Mouse (Mus musculus) liver, postnatal 0 days (tissue): Measurements from ENCODE around the gene Actr8. TPM values are rescaled to one million over a fixed set of nuclear protein-coding genes. Genes with fewer than 3 reads are reported as not detected.

Source experiments
- ATAC-seq: fragments of 200-750 bp; cut with Nextera tagmentation; 2 replicates; pipeline ENCODE4 v1.8.0; 2017; ENCODE audit warnings: mild to moderate bottlenecking, moderate library complexity
- DNase-seq: peaks from one replicate; pipeline ENCODE4 v3.0.0-alpha.2; 2016
- H3K27ac ChIP-seq: fragments of 300-500 bp; sonication (generic); 2 replicates; pipeline ENCODE4 v1.5.1; 2014; ENCODE audit warnings: antibody characterized with exemption, moderate library complexity, mild to moderate bottlenecking, low read depth
- H3K27me3 ChIP-seq: fragments of 300-500 bp; sonication (generic); 2 replicates; pipeline ENCODE4 v1.6.1; 2014; ENCODE audit warnings: low read length, control low read depth, mixed read lengths; ENCODE audit not compliant: insufficient read depth
- H3K36me3 ChIP-seq: fragments of 300-500 bp; sonication (generic); replicated peaks from 2 replicates; pipeline ENCODE4 v1.6.1; 2014; ENCODE audit warnings: mild to moderate bottlenecking, control low read depth, low read length, moderate library complexity, mixed read lengths; ENCODE audit not compliant: insufficient read depth
- H3K4me1 ChIP-seq: fragments of 300-500 bp; sonication (generic); 2 replicates; pipeline ENCODE4 v1.6.1; 2014; ENCODE audit warnings: antibody characterized with exemption, mild to moderate bottlenecking, control low read depth; ENCODE audit not compliant: insufficient read depth
- H3K4me2 ChIP-seq: fragments of 300-500 bp; sonication (generic); 2 replicates; pipeline ENCODE4 v1.6.1; 2014; ENCODE audit warnings: low read depth, mild to moderate bottlenecking, low read length, moderate library complexity, mixed read lengths
- H3K4me3 ChIP-seq: fragments of 300-500 bp; sonication (generic); 2 replicates; pipeline ENCODE4 v1.5.1; 2014; ENCODE audit warnings: low read depth, low read length
- H3K9ac ChIP-seq: fragments of 300-500 bp; sonication (generic); replicated peaks from 2 replicates; pipeline ENCODE4 v1.6.1; 2014; ENCODE audit warnings: mild to moderate bottlenecking, moderate library complexity
- H3K9me3 ChIP-seq: fragments of 300-500 bp; sonication (generic); 2 replicates; pipeline ENCODE4 v1.6.1; 2016; ENCODE audit warnings: mild to moderate bottlenecking, control low read depth, low read length, mixed read lengths
- CTCF ChIP-seq: sonication (generic); IDR thresholded peaks from 2 replicates; pipeline ENCODE4 v1.5.1; 2016; ENCODE audit warnings: antibody characterized with exemption, low read depth
- EP300 ChIP-seq: IDR thresholded peaks from 2 replicates; pipeline ENCODE4 v1.6.1; 2016; ENCODE audit warnings: antibody characterized with exemption, low read depth, mild to moderate bottlenecking
- WGBS: fragments of 180-500 bp; shearing (Covaris S2); extraction: QIAGEN DNeasy Blood & Tissue Kit; methylation state at CpG from one replicate; pipeline ENCODE4 v1.1.7; 2014; ENCODE audit not compliant: insufficient replicate concordance; 5-methylcytosine and 5-hydroxymethylcytosine counted together
- polyA plus RNA-seq: library from polyadenylated mRNA; unstranded; fragments of >200 nt; fragmentation: Nextera tagmentation; extraction: Ambion mirVana; gene quantifications from 2 replicates; pipeline ENCODE4 v1.2.1, GENCODE M21; 2015

Actr8 gene
- polyA plus RNA-seq, 1 experiment from 2014 or later, result 15.0 TPM

DNA sequence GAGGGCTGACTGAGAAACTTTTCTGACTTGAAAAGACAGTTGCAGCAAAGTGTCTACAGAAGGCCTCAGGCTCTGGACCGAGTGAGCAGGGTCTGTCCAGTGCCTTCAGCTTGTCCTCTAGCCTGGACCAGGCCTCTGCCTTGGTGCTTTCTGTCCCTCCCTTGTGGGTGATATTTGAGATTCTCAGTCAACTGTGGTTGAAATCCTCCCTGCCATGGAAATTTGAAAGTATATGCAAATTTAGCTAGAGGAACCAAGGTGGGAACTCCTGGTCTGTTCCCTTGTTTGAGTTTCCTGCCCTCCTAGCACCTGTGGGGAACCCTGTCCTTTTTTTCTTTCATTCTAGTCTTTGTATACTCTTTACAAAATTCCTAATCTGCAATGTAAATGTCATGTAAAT, 36.9 kb downstream of the Actr8 start:
- TF ChIP-seq CTCF, result no peak
- no peak for TF ChIP-seq EP300
- 48% methylated on average over 1 of the region's 1 CpGs for WGBS
- Histone ChIP-seq H3K4me1 (peaks cover 36% of the 10 kb centered on the region), H3K27me3 (no peaks in the 10 kb centered on the region), H3K9me3 (no peaks in the 10 kb centered on the region), H3K4me3 (no peak overlapping the region), H3K9ac (no peak overlapping the region), H3K4me2 (no peak overlapping the region), H3K36me3 (no peaks in the 10 kb centered on the region), H3K27ac (0 out of 2 replicates have a peak overlapping the region, but pooled peaks have one; percentile 6)
- DNase-seq (no peak), ATAC-seq (no peak)

GRCm38 (mm10) chr14:30016666-30017065, 38.5 kb downstream of the Actr8 start:
- no peak overlapping the region for H3K4me3 ChIP-seq
- ATAC-seq (peak; percentile 77), DNase-seq (no peak)
- no peaks in the 10 kb centered on the region for H3K9me3 ChIP-seq
- no peaks in the 10 kb centered on the region for H3K27me3 ChIP-seq
- H3K27ac ChIP-seq, result no peak overlapping the region
- 54% methylated on average over 5 of the region's 5 CpGs for WGBS
- H3K9ac ChIP-seq, result no peak overlapping the region
- H3K4me1 ChIP-seq, result peaks cover 33% of the 10 kb centered on the region
- no peak overlapping the region for H3K4me2 ChIP-seq
- no peaks in the 10 kb centered on the region for H3K36me3 ChIP-seq
- TF ChIP-seq EP300, result no peak
- TF ChIP-seq CTCF, result no peak

DNA sequence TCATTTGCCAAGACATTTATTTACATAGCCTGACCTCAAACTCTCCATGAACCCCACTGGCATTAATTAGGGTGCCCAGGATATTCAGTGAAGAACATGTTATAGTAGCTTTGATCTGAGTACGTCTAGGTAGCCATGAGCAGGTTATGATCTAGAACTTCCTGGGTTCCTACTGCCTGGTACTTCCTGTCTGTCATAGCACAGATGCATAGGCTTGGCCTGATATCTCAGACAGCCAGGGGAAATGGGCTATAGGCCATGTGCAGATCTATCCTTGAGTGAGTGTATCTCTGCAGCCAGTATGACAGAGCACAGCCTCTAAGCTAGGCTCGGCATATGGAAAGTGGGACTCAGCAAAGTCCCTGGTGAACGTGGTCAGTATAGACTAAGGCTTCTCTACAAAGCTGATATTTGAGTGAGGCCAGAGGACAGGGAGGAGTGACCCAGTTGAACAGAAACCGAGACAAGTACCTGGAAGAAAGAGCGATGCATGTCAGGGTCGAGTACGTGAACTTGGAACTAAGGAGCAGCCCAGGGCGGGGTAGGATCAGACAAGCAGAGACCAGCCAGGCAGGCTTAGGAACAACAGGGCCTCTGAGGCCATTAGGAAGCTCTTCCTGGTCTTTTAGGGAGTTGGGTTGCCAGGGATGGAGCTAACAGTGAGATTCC, 39.8 kb downstream of the Actr8 start:
- ATAC-seq, result no peak
- no peak for DNase-seq
- Histone ChIP-seq H3K9ac (no peak overlapping the region), H3K4me2 (no peak overlapping the region), H3K4me1 (peaks cover 27% of the 10 kb centered on the region), H3K9me3 (no peaks in the 10 kb centered on the region), H3K27ac (no peak overlapping the region), H3K4me3 (no peak overlapping the region), H3K36me3 (no peaks in the 10 kb centered on the region), H3K27me3 (no peaks in the 10 kb centered on the region)
- TF ChIP-seq CTCF (no peak), EP300 (no peak)
- 75% methylated on average over 8 of the region's 8 CpGs for WGBS

GRCm38 (mm10) chr14:30018463-30018801, 40.3 kb downstream of the Actr8 start:
- Histone ChIP-seq H3K27ac (no peak overlapping the region), H3K9me3 (no peaks in the 10 kb centered on the region), H3K9ac (no peak overlapping the region), H3K4me3 (no peak overlapping the region), H3K4me1 (peaks cover 27% of the 10 kb centered on the region), H3K4me2 (no peak overlapping the region), H3K36me3 (no peaks in the 10 kb centered on the region), H3K27me3 (no peaks in the 10 kb centered on the region)
- ATAC-seq (no peak), DNase-seq (no peak)
- TF ChIP-seq EP300, result no peak
- no peak for TF ChIP-seq CTCF
- WGBS, result 81% methylated on average over 4 of the region's 4 CpGs

DNA sequence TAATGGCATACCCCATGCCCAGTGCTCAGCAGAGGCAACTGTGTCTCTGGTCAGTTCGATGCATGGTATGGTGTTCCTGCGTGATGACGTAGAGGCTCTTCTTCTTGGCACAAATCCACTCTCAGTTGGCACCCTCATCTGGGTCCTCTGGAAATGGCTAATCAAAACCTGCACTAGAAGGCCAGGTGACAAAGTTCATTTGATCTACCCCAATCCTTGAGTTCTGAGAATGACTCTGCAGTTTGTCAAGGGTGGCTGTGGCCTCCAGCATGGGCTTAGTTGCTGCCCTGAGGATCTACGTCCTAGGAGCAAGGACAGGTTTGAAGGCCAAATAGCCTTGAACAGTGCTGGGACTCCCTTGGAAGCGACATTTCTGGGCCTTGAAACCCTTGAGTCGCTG, 40.7 kb downstream of the Actr8 start:
- Histone ChIP-seq H3K9me3 (no peaks in the 10 kb centered on the region), H3K9ac (no peak overlapping the region), H3K27me3 (no peaks in the 10 kb centered on the region), H3K36me3 (no peaks in the 10 kb centered on the region), H3K4me3 (no peak overlapping the region), H3K4me2 (no peak overlapping the region), H3K27ac (no peak overlapping the region), H3K4me1 (peaks cover 27% of the 10 kb centered on the region)
- 87% methylated on average over 6 of the region's 6 CpGs for WGBS
- DNase-seq (no peak), ATAC-seq (no peak)
- TF ChIP-seq CTCF (no peak), EP300 (no peak)

- H3K4me1 ChIP-seq, result peaks cover 24% of the 10 kb centered on the region
- 85% methylated on average over 8 of the region's 8 CpGs for WGBS
- H3K27ac ChIP-seq, result no peak overlapping the region
- TF ChIP-seq CTCF, result no peak
- TF ChIP-seq EP300, result no peak
- H3K27me3 ChIP-seq, result no peaks in the 10 kb centered on the region
- no peak for ATAC-seq
- no peaks in the 10 kb centered on the region for H3K9me3 ChIP-seq
- DNase-seq, result no peak
- H3K4me2 ChIP-seq, result no peak overlapping the region
- no peak overlapping the region for H3K9ac ChIP-seq
- no peak overlapping the region for H3K4me3 ChIP-seq
- H3K36me3 ChIP-seq, result no peaks in the 10 kb centered on the region
These were observed 41.2 kb downstream of the Actr8 start for GRCm38 (mm10) chr14:30019375-30019774.
